Mouse (Mus musculus) brown adipose tissue, adult 24 weeks (tissue): Measurements from ENCODE around the gene Alpk3. TPM values are rescaled to one million over a fixed set of nuclear protein-coding genes. Genes with fewer than 3 reads are reported as not detected.
"Not testable (repeated sequence)": the region's sequence is repeated elsewhere in the genome, so short reads cannot be mapped to it uniquely, and the experiment has no call there.

Experiments
- H3K27ac ChIP-seq: fragments of 200-500 bp; replicated peaks from 2 replicates; pipeline ENCODE4 v1.5.1; 2012; ENCODE audit warnings: low read depth, mild to moderate bottlenecking, low read length
- H3K4me1 ChIP-seq: fragments of 200-500 bp; 2 replicates; pipeline ENCODE4 v1.6.1; 2012; ENCODE audit warnings: low read length, mixed read lengths; ENCODE audit not compliant: control insufficient read depth, insufficient read depth, insufficient read length
- H3K4me3 ChIP-seq: fragments of 200-500 bp; 2 replicates; pipeline ENCODE4 v1.5.1; 2012; ENCODE audit warnings: low read depth, mild to moderate bottlenecking, low read length, moderate library complexity; ENCODE audit not compliant: insufficient read depth
- polyA plus RNA-seq: library from polyadenylated mRNA; stranded (reverse); fragments of >200 nt; gene quantifications from 2 replicates; pipeline ENCODE4 v1.2.4, GENCODE M21; 2012; ENCODE audit not compliant: missing spikeins, insufficient read depth, insufficient read length

Alpk3 gene
- polyA plus RNA-seq, 1 experiment = 0.83 TPM

DNA sequence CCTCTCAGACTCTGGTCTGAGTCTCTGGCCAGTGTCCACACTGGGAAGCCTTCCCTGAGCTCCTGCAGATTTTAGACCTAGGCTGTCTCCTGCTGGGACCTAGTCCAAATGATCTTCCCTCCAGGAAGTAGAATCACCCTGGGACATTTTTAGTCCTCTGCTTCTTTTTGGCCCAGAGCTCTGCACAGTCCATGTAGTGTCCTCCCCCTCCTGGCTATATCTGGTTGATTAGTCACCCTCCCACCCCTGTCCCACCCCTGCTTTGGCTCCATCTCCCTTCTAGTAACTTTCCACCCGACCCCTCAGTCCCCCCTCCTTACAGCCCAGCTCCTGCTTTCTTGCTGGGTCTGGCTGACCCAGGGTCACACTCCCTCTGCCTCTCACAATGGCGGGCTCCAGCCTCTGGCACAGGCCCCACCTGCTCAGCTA, 75.5 kb downstream of the Alpk3 start:
- H3K27ac ChIP-seq = peak overlapping the region; percentile 74
- H3K4me3 ChIP-seq = no peak overlapping the region
- H3K4me1 ChIP-seq = peaks cover 12% of the 10 kb centered on the region

GRCm38 (mm10) chr7:81133416-81133815, 76.0 kb downstream of the Alpk3 start:
- Histone ChIP-seq H3K27ac (peak overlapping the region; percentile 74), H3K4me3 (no peak overlapping the region), H3K4me1 (peaks cover 12% of the 10 kb centered on the region)

GRCm38 (mm10) chr7:81133941-81134340, 76.5 kb downstream of the Alpk3 start:
- H3K4me3 ChIP-seq = no peak overlapping the region
- H3K27ac ChIP-seq = peak overlapping the region; percentile 74
- peaks cover 14% of the 10 kb centered on the region for H3K4me1 ChIP-seq

GRCm38 (mm10) chr7:81134614-81135067, 77.2 kb downstream of the Alpk3 start:
- Histone ChIP-seq H3K4me1 (peaks cover 16% of the 10 kb centered on the region), H3K4me3 (peak overlapping the region; percentile 24; the same call in 1 of the 2 replicates), H3K27ac (peak overlapping the region; percentile 74)

DNA sequence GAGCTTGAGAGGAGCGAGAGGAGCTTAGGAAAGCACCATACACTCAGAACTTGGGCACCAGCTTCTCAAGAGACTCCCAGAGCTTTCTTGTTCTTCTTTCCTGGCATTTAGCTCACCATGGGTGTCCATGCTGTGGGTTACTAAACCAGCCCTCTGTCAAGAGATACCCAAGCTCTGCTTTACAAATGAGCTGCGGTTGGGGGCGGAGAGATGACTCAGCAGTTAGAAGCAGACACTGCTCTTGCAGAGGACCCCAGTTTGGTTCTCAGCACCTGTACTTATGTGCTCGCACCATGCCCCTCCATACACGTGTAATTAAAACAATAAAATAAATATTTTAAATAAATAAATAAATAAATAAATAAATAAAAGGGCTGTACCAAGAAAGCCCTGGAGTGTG, 79.9 kb downstream of the Alpk3 start:
- peaks cover 14% of the 10 kb centered on the region for H3K4me1 ChIP-seq
- no peak overlapping the region for H3K27ac ChIP-seq
- H3K4me3 ChIP-seq = no peak overlapping the region

GRCm38 (mm10) chr7:81139100-81139499, 81.7 kb downstream of the Alpk3 start:
- Histone ChIP-seq H3K4me1 (peaks cover 7% of the 10 kb centered on the region; the same call in 1 of the 2 replicates), H3K27ac (peak overlapping the region; percentile 77), H3K4me3 (no peak overlapping the region)

- H3K4me3 ChIP-seq = no peak overlapping the region
- peaks cover 7% of the 10 kb centered on the region; the same call in 1 of the 2 replicates for H3K4me1 ChIP-seq
- peak overlapping the region; percentile 77 for H3K27ac ChIP-seq
These were observed 82.4 kb downstream of the Alpk3 start for GRCm38 (mm10) chr7:81139671-81140404.

DNA sequence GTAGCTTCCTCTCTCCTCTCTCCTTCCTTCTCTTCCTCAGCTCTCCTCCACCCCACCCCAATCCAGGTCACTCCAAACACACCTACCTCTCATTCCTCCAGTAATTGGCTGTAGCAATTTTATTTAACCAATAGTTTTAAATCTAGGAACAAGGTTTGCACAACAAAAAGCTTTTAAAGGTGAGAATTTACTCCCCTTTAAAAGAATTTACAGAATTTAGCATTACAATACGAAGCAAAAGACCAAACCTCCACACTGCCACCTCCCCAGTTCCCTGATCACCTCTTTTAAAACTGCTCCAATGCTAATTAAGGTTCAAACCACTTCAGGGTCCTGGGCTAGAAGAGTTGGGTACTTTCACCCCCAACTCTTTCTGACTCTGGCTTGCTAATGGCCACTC, 84.1 kb downstream of the Alpk3 start:
- no peak overlapping the region for H3K27ac ChIP-seq
- H3K4me3 ChIP-seq = no peak overlapping the region
- peaks cover 3% of the 10 kb centered on the region; the same call in 1 of the 2 replicates for H3K4me1 ChIP-seq

DNA sequence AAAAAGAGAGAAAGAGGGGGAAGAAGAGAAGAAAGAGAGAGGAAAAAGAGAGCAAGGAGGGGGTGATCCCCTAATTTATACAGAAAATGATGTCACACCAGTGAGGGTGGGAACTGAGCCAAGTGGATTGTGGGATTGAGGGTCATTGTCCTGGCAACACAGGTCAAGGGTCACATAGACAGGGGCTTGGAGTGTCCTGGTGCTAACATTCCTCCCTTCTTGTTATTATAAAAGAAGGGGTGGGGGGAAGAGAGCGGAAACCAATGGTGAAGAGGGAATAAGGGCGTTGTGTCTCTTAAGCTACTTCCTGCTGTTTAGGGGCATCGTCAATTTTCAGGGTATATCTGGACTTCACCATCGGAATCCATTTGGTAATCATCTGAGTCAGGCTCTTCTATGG, 85.7 kb downstream of the Alpk3 start:
- H3K27ac ChIP-seq, H3K4me1 ChIP-seq, H3K4me3 ChIP-seq: not testable (repeated sequence)

- H3K27ac ChIP-seq = no peak overlapping the region
- H3K4me1 ChIP-seq = no peaks in the 10 kb centered on the region
- H3K4me3 ChIP-seq = no peak overlapping the region
These were observed 92.4 kb downstream of the Alpk3 start for GRCm38 (mm10) chr7:81149759-81150158.

- Histone ChIP-seq H3K4me3 (no peak overlapping the region), H3K4me1 (no peaks in the 10 kb centered on the region), H3K27ac (no peak overlapping the region)
These were observed 93.8 kb downstream of the Alpk3 start for GRCm38 (mm10) chr7:81151216-81151615.

DNA sequence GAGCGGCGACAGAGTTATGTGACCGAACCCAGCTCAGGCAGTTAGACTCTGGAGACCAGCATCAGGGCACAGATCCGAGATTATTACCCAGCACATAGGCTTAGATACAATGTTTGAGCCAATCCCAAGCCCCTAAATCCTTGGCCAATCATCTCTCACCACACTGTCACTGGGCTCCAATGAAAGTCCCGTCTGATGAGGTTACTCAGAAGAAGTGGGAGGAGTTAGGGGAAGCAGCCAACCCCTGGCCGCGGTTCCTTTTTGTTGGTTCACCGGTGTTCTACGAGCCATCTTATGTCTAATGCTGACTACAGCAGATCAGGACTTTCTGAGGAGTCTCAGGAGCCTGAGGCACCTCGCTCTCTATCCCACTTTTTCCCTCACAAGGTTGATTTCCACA, 94.9 kb downstream of the Alpk3 start:
- Histone ChIP-seq H3K27ac (no peak overlapping the region), H3K4me1 (no peaks in the 10 kb centered on the region), H3K4me3 (no peak overlapping the region)

DNA sequence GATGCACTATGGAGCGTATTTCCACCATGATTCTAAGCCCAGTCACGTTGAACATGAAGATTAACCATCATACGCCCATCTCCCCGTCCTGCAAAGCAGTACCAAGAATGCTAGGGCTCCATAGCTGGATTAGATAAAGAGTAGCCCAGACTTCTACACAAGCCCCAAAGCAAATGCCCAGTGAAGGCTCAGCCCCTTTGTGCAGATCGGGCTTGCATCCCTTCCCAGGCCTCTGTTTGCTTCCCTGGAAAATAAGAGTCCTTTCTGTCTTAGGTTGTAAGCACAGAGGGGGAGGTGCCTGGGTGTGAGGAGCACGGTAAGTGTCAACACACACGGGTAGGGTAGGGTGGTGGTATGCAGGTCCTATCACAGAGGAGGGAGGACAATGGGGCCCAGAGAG, 95.4 kb downstream of the Alpk3 start:
- no peaks in the 10 kb centered on the region for H3K4me1 ChIP-seq
- H3K27ac ChIP-seq = no peak overlapping the region
- H3K4me3 ChIP-seq = no peak overlapping the region

GRCm38 (mm10) chr7:81153327-81153726, 95.9 kb downstream of the Alpk3 start:
- H3K4me3 ChIP-seq = no peak overlapping the region
- no peaks in the 10 kb centered on the region for H3K4me1 ChIP-seq
- no peak overlapping the region for H3K27ac ChIP-seq

GRCm38 (mm10) chr7:81154244-81154643, 96.8 kb downstream of the Alpk3 start:
- not testable (repeated sequence) for H3K4me1 ChIP-seq, H3K27ac ChIP-seq, H3K4me3 ChIP-seq

GRCm38 (mm10) chr7:81154960-81155359, 97.6 kb downstream of the Alpk3 start:
- Histone ChIP-seq H3K27ac (no peak overlapping the region), H3K4me1 (no peaks in the 10 kb centered on the region), H3K4me3 (no peak overlapping the region)
